Mouse (Mus musculus) heart, postnatal 0 days (tissue): ENCODE data around the gene Ntng1.

Experiments
- CTCF ChIP-seq: IDR thresholded peaks from 2 replicates; pipeline ENCODE4 v1.5.1; 2016; ENCODE audit warnings: antibody characterized with exemption, control low read depth, low read depth
- EP300 ChIP-seq: IDR thresholded peaks from 2 replicates; pipeline ENCODE4 v1.6.1; 2016; ENCODE audit warnings: antibody characterized with exemption, low read depth

GRCm38 (mm10) chr3:110085336-110085735, 58.5 kb downstream of the Ntng1 start:
- TF ChIP-seq CTCF (no peak), EP300 (no peak)
